Mouse (Mus musculus) olfactory bulb, adult 2 months (tissue): ENCODE data around the gene Ncf2. TPM values are rescaled to one million over a fixed set of nuclear protein-coding genes. Genes with fewer than 3 reads are reported as not detected.
"Not testable (repeated sequence)": the region's sequence is repeated elsewhere in the genome, so short reads cannot be mapped to it uniquely, and the experiment has no call there.

Experiments
- H3K27ac ChIP-seq: fragments of 200-500 bp; 2 replicates; pipeline ENCODE4 v1.5.1; 2012; ENCODE audit warnings: low read depth, low read length; ENCODE audit not compliant: insufficient read depth
- H3K4me1 ChIP-seq: fragments of 200-500 bp; 2 replicates; pipeline ENCODE4 v1.6.1; 2012; ENCODE audit warnings: low read length; ENCODE audit not compliant: control insufficient read depth, insufficient read depth
- H3K4me3 ChIP-seq: fragments of 200-500 bp; 2 replicates; pipeline ENCODE4 v1.5.1; 2012; ENCODE audit warnings: mild to moderate bottlenecking, low read depth, low read length, moderate library complexity; ENCODE audit not compliant: insufficient read depth
- CTCF ChIP-seq: fragments of 200-500 bp; IDR thresholded peaks from 2 replicates; pipeline ENCODE4 v1.5.1; 2012; ENCODE audit warnings: low read depth, mild to moderate bottlenecking, low read length, moderate library complexity; ENCODE audit not compliant: insufficient read depth
- POLR2A ChIP-seq: fragments of 200-500 bp; IDR thresholded peaks from 2 replicates; pipeline ENCODE4 v1.6.1; 2012; ENCODE audit warnings: mild to moderate bottlenecking, low read depth, low read length, moderate library complexity; ENCODE audit not compliant: insufficient read depth
- WGBS: fragments of 180-500 bp; shearing (Covaris S2); methylation state at CpG from one replicate; pipeline ENCODE4 v1.1.7; 2018; 5-methylcytosine and 5-hydroxymethylcytosine counted together
- polyA plus RNA-seq: library from polyadenylated mRNA; stranded (reverse); fragments of >200 nt; gene quantifications from 2 replicates; pipeline ENCODE4 v1.2.4, GENCODE M21; 2012; ENCODE audit warnings: low replicate concordance; ENCODE audit not compliant: missing spikeins, insufficient read depth, insufficient read length

Ncf2 gene
- polyA plus RNA-seq = not detected in 2 replicates

GRCm38 (mm10) chr1:152799897-152800296 lies at the start of gene Ncf2:
Ncf2 (plus strand) TSS chr1:152800194.
- 42% methylated on average over 2 of the region's 2 CpGs for WGBS
- no peak for TF ChIP-seq POLR2A
- no peak for TF ChIP-seq CTCF
- Histone ChIP-seq H3K4me3 (no peak within 1 kb of the TSS), H3K27ac (peak within 1 kb of the TSS; percentile 71; the same call in 1 of the 2 replicates), H3K4me1 (peaks cover 8% of the 10 kb centered on the region)

- Histone ChIP-seq H3K4me3 (no peak within 1 kb of the TSS; the same call in 1 of the 2 replicates), H3K27ac (peak within 1 kb of the TSS; percentile 84), H3K4me1 (peaks cover 19% of the 10 kb centered on the region)
- TF ChIP-seq POLR2A (no peak), CTCF (no peak)
- 21% methylated on average over 13 of the region's 13 CpGs for WGBS
These were observed 49.6 kb upstream of the Ncf2 start, which contains the start of gene Apobec4 for GRCm38 (mm10) chr1:152750312-152750965. Apobec4 (plus strand) TSS chr1:152750551.

- 84% methylated on average over 2 of the region's 2 CpGs for WGBS
- peaks cover 4% of the 10 kb centered on the region for H3K4me1 ChIP-seq
- no peak overlapping the region for H3K4me3 ChIP-seq
- TF ChIP-seq CTCF (no peak), POLR2A (no peak)
- no peak overlapping the region for H3K27ac ChIP-seq
These were observed 38.2 kb upstream of the Ncf2 start for GRCm38 (mm10) chr1:152761791-152762190.

GRCm38 (mm10) chr1:152766032-152766772 lies 33.8 kb upstream of the Ncf2 start, which contains the start of the genes Rgl1 and Arpc5:
Rgl1 (minus strand) TSS chr1:152766351.
Arpc5 (plus strand) TSS chr1:152766542.
- under 1% methylated on average over 86 of the region's 86 CpGs for WGBS
- Histone ChIP-seq H3K4me3 (peak within 1 kb of the TSS; percentile 92), H3K27ac (peak within 1 kb of the TSS; percentile 71), H3K4me1 (peaks cover 5% of the 10 kb centered on the region)
- TF ChIP-seq CTCF = 0 out of 2 replicates have a peak, but pooled peaks have one; percentile 22
- peak; percentile 58 for TF ChIP-seq POLR2A

- 1% methylated on average over 60 of the region's 60 CpGs for WGBS
- Histone ChIP-seq H3K4me3 (peak overlapping the region; percentile 92), H3K27ac (peak overlapping the region; percentile 52), H3K4me1 (peaks cover 5% of the 10 kb centered on the region)
- TF ChIP-seq CTCF = no peak
- no peak for TF ChIP-seq POLR2A
These were observed 32.9 kb upstream of the Ncf2 start for GRCm38 (mm10) chr1:152766804-152767748.

- 3% methylated on average over 5 of the region's 5 CpGs for WGBS
- no peak for TF ChIP-seq CTCF
- TF ChIP-seq POLR2A = no peak
- H3K4me1 ChIP-seq = peaks cover 5% of the 10 kb centered on the region
These were observed 32.1 kb upstream of the Ncf2 start for GRCm38 (mm10) chr1:152767749-152768488.

GRCm38 (mm10) chr1:152771016-152771415 lies 29.0 kb upstream of the Ncf2 start:
- H3K4me3 ChIP-seq = no peak overlapping the region
- TF ChIP-seq CTCF = no peak
- TF ChIP-seq POLR2A = no peak
- H3K27ac ChIP-seq = no peak overlapping the region
- peaks cover 2% of the 10 kb centered on the region; the same call in 1 of the 2 replicates for H3K4me1 ChIP-seq
- WGBS = 64% methylated on average over 9 of the region's 9 CpGs

More at GRCm38 (mm10) chr1:152767749-152768488, 32.1 kb upstream of the Ncf2 start:
- no peak overlapping the region for H3K27ac ChIP-seq
- H3K4me3 ChIP-seq = no peak overlapping the region

GRCm38 (mm10) chr1:152774601-152775000 lies 25.4 kb upstream of the Ncf2 start:
- WGBS = 95% methylated on average over 3 of the region's 3 CpGs
- not testable (repeated sequence) for H3K27ac ChIP-seq, H3K4me1 ChIP-seq, H3K4me3 ChIP-seq
